Mouse (Mus musculus) brain, embryonic 14.5 days (tissue): Measurements from ENCODE around the gene Tet1. TPM values are rescaled to one million over a fixed set of nuclear protein-coding genes. Genes with fewer than 3 reads are reported as not detected.
"Not testable (repeated sequence)": the region's sequence is repeated elsewhere in the genome, so short reads cannot be mapped to it uniquely, and the experiment has no call there.

ENCODE experiments used
- DNase-seq: peaks from one replicate; pipeline ENCODE4 v3.0.0-alpha.2; 2011; ENCODE audit warnings: low read depth
- CTCF ChIP-seq: fragments of 200-500 bp; IDR thresholded peaks from 2 replicates; pipeline ENCODE4 v1.5.1; 2012; ENCODE audit warnings: inconsistent platforms, mild to moderate bottlenecking, moderate library complexity, borderline replicate concordance; ENCODE audit not compliant: insufficient read depth, insufficient read length; ENCODE audit errors: extremely low read depth
- POLR2A ChIP-seq: fragments of 200-500 bp; IDR thresholded peaks from 2 replicates; pipeline ENCODE4 v1.6.1; 2012; ENCODE audit warnings: mild to moderate bottlenecking, inconsistent platforms, borderline replicate concordance; ENCODE audit not compliant: poor library complexity, insufficient read depth, insufficient read length, severe bottlenecking; ENCODE audit errors: extremely low read depth
- polyA plus RNA-seq: library from polyadenylated mRNA; depleted of rRNA; stranded (reverse); fragments of >200 nt; gene quantifications from 2 replicates; pipeline ENCODE4 v1.2.3, GENCODE M21; 2012; rRNA removed

Tet1 gene
- 7.1 and 10.1 TPM in 2 replicates for polyA plus RNA-seq

- DNase-seq, result not testable (repeated sequence)
Measured at GRCm38 (mm10) chr10:62908896-62909295, at the start of gene Tet1. TSS of gene Tet1 (minus strand) at chr10:62908996.

- TF ChIP-seq CTCF (no peak), POLR2A (no peak)
- DNase-seq, result no peak
Measured at GRCm38 (mm10) chr10:62948551-62948950, 39.8 kb upstream of the Tet1 start.

DNA sequence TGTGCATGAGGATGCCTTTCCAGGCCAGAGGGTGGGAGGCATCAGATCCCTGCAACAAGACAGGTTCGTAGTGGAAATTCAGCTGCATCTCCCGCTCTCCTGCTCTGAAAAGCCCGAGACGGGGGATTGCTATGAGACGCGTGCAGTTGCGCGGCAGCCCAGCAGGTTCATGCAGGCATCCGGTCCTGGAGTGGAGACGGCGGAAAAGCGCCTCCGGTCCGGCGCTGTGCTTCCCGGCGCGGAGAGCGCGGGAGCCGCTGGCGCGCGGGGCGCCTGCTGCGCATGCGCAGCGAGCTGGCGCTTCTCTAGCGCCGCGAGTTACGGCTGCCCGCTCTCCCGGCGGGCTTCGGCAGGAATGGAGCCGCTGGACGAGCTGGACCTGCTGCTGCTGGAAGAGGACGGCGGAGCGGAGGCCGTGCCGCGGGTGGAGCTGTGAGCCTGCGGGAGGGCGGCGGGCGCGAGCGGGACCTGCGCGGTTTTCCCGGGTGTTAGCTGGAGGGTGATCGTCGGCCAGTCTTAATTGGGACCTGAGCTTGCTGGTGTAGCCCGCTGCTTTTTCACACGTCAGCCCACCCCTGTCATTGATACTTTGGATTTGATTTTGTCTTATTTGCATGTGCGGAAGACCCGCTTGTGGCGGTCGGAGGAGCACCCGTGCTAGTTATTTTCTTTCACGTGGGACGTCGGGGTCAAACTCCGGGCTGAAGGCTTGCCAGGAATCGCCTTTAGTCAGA lies 38.1 kb upstream of the Tet1 start, which contains the start of gene Dna2:
Dna2 (plus strand) TSS at position 289 of the 734 bp plus-strand sequence.
- peak; percentile 95 for DNase-seq
- TF ChIP-seq CTCF (peak; percentile 38; the same call in 1 of the 2 replicates), POLR2A (peak; percentile 80)

- TF ChIP-seq POLR2A (no peak), CTCF (no peak)
- peak; percentile 2 for DNase-seq
Measured at GRCm38 (mm10) chr10:62944975-62945580, 36.3 kb upstream of the Tet1 start.

DNA sequence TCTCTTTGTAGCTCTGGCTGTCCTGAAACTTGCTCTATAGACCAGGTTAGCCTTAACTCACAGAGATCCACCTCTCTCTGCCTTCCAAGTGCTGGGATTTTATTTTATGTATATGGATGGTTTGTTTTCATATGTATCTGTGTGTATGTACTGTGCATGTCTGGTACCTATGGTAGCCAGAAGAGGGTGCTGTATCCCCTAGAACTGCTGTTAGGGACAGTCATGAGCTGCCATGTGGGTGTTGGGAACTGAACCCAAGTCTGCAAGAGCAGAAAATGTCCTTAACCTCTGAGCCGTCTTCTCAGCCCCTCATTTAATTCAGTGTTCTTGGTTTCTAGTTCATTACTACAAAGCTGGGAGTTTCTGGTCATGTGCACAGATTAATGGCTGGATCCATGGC lies 23.6 kb upstream of the Tet1 start:
- no peak for TF ChIP-seq POLR2A
- no peak for TF ChIP-seq CTCF
- DNase-seq, result no peak

- peak; percentile 16 for DNase-seq
- TF ChIP-seq CTCF (no peak), POLR2A (no peak)
Measured at GRCm38 (mm10) chr10:62924096-62924635, 15.4 kb upstream of the Tet1 start.

DNA sequence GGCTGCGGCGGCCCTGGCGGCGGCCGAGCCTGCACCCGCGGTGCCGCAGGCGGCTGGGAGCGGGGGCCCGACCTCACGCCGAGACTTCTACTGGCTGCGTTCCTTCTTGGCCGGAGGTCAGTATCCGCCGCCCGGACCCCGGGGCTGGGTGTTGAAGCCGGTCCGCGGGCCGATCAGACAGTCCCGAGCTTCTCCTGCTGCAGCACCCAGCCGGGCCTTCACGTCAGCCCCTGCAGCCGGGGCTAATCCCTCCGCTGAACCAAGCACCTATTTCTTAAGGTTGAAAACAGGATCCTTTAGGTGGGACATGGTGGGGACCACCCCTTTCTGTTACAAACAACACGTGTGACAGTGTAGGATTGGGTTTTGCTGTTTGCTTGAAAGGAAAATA lies 12.0 kb upstream of the Tet1 start:
- no peak for TF ChIP-seq POLR2A
- TF ChIP-seq CTCF, result no peak

DNA sequence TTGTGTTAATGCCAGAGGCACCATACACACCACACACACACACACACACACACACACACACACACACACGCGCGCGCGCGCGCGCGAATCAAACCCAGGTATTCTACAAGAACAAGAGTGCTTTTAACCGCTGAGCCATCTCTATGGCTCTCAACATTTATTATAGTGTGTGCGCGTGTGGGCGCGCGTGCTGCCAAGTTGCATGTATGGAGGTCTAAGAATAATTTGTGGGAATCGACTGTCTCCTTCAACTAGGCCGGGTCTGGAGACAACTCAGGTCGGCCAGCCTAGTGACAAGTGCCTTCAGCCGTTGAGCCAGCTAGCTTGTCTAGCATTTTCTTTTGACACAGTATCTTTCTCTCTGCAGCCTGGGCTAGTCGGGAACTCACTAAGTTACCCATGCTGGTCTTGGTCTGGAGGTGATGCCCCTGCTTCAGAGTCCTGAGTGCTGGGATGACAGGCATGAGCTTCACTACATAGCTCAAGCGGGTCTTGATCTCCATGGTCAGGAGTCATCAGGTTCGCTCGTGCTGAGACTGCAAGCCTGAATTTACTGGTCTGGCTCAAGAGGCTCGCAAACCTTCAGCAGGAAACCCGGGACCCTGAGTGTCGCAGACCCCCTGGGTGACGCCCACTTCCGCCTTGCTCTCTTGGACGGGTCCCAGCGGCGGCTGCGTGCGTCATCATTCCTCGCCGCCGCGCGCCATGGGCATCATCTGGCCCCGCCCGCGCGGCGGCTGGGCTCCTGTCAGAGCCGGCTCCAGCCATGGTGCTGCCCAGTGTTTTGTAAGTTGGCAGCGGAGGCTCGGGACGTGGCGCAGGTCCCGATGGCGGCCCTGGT lies 11.3 kb upstream of the Tet1 start, which contains the start of gene Slc25a16:
Slc25a16 (plus strand) TSS at position 709 of the 841 bp plus-strand sequence.
- peak; percentile 97 for DNase-seq
- TF ChIP-seq CTCF (no peak), POLR2A (peak; percentile 66)

More for the DNA sequence above, 12.0 kb upstream of the Tet1 start:
- no peak for DNase-seq

GRCm38 (mm10) chr10:62918985-62919384 lies 10.2 kb upstream of the Tet1 start:
- TF ChIP-seq CTCF, result no peak
- TF ChIP-seq POLR2A, result no peak
- no peak for DNase-seq

DNA sequence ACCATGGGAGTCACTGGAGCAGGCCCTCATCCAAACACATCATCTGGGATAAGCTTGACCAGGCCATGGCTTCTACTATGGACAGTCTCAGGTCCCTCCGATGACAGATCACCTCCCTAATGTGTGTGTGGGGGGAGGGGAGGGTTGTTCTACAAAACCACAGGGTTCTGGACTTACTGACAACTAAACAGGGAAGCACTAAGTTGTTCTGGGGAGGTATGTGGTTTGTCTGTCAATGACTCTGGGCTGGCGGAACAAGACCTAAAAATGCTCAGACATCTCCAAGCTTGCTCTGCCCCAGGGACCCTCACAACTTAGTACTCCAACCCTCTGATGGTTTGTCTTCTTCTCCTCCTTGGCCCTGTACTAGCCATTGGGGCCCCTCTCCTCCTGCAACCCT lies 2.3 kb upstream of the Tet1 start:
- DNase-seq, result no peak
- no peak for TF ChIP-seq CTCF
- TF ChIP-seq POLR2A, result no peak

GRCm38 (mm10) chr10:62906336-62906735 lies 2.5 kb downstream of the Tet1 start:
- TF ChIP-seq CTCF (no peak), POLR2A (no peak)
- DNase-seq, result no peak

GRCm38 (mm10) chr10:62902829-62903228 lies 6.0 kb downstream of the Tet1 start:
- TF ChIP-seq CTCF (no peak), POLR2A (no peak)
- no peak for DNase-seq
